Mouse (Mus musculus): ENCODE results near the gene Gss.

Gss gene

GRCm38 (mm10) chr2:155592137-155592853, at the start of gene Gss:
TSS of gene Gss (minus strand) at chr2:155592810.
- DNase-seq (ENCODE audit: low spot score), result peak; percentile 98

GRCm38 (mm10) chr2:155641540-155642472, 49.2 kb upstream of the Gss start:
- peak; percentile 24 for DNase-seq (ENCODE audit: low spot score)

GRCm38 (mm10) chr2:155640656-155641055, 48.0 kb upstream of the Gss start:
- DNase-seq (ENCODE audit: low spot score), result no peak

DNA sequence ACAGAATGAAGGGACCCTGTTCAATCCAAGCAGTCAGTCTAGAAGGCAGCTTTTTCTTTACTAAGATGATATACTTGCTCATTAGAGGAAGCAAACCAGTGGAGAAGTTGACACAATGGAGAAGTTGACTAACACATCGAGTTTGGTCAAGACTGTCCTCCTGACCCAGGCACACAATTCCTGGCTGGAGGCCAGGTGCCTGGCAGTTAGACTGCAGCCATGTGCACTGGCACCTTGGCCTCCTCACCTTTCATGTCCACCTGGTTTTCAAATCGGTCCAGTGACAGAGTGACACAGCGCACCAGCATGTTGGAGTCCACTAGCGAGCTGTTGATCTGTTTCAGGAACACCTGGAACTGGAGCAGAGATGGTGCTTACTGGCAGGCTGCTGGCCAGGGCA, 44.8 kb upstream of the Gss start:
- DNase-seq (ENCODE audit: low spot score), result no peak

- no peak for DNase-seq (ENCODE audit: low spot score)
These were observed 44.3 kb upstream of the Gss start for GRCm38 (mm10) chr2:155636881-155637280.

GRCm38 (mm10) chr2:155635961-155636360, 43.4 kb upstream of the Gss start:
- no peak for DNase-seq (ENCODE audit: low spot score)

DNA sequence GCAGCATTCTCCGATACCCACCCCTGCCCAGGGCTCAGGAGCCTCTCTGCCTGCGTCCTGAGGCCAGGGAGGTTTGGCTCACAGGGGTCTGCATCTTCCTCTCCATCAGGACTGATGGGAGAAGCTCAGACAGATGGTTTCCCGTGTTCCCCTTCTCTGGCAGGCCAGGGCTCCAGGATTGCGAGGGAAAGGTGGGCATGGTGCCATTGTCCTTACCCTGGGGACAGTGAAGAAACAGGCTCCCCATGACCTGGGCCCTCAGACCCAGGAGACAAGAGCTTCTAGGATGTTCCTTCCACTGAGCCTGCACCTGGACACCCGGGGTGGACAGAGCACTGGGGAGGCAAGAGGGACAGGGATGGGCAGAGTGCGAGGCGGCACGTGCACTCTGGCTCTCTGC, 42.0 kb upstream of the Gss start:
- DNase-seq (ENCODE audit: low spot score), result no peak

DNA sequence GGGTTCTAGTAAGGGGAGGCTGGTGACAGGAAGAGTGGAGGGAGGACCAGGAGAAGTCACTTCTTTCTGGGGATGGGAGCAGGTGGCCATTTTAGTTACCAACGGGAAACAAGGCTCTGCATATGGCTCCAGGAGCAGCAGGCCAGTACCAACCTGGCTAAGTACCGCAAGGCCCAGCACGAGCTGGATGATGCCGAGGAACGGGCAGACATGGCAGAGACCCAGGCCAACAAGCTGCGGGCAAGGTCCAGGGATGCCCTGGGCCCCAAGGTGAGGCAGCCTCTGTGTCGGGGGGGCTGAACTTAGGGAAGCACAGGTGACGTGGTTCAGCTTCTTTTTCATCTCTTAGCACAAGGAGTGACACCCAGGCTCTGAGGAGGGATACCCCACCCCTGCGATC, 41.1 kb upstream of the Gss start:
- DNase-seq (ENCODE audit: low spot score), result no peak

DNA sequence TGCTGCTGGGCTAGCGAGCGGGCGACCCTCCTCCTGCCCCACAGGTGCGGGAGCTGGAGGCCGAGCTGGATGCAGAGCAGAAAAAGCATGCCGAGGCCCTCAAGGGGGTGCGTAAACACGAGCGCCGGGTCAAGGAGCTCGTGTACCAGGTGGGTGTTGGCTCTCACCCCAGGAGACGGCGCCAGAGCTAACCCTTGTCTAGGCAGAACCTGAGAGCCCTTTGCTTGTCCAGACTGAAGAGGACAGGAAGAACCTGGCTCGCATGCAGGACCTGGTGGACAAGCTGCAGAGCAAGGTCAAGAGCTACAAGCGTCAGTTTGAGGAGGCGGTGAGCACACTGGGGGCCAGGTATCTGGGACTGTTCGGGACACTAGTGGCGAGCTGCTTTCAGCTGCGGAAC, 40.5 kb upstream of the Gss start:
- no peak for DNase-seq (ENCODE audit: low spot score)

DNA sequence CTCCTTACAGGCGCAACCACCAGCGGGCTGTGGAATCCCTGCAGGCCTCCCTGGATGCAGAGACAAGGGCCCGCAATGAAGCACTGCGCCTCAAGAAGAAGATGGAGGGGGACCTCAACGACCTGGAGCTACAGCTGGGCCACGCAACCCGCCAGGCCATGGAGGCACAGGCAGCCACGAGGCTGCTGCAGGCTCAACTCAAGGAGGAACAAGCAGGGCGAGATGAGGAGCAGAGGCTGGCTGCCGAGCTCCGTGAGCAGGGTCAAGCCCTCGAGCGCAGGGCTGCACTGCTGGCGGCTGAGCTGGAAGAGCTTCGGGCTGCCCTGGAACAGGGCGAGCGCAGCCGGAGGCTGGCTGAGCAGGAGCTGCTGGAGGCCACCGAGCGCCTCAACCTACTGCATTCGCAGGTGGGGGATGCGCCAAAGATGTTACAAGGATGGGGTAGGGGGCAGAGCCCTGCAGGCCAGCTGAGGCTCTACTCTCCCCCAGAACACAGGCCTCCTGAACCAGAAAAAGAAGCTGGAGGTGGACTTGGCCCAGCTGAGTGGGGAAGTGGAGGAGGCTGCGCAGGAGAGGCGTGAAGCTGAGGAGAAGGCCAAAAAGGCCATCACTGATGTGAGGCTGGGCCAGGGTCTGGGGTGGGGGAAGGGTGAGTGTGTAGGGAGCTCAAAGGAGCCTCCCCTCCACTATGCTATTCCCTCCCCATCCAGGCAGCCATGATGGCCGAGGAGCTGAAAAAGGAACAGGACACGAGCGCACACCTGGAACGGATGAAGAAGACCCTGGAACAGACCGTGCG, 39.7 kb upstream of the Gss start:
- DNase-seq (ENCODE audit: low spot score), result no peak

GRCm38 (mm10) chr2:155630590-155631416, 38.2 kb upstream of the Gss start:
- peak; percentile 65 for DNase-seq (ENCODE audit: low spot score)

- peak; percentile 30 for DNase-seq (ENCODE audit: low spot score)
These were observed 37.5 kb upstream of the Gss start for GRCm38 (mm10) chr2:155630153-155630552.

- DNase-seq (ENCODE audit: low spot score), result peak; percentile 74
These were observed 36.6 kb upstream of the Gss start for GRCm38 (mm10) chr2:155629231-155629661.

GRCm38 (mm10) chr2:155628519-155628918, 35.9 kb upstream of the Gss start:
- no peak for DNase-seq (ENCODE audit: low spot score)

GRCm38 (mm10) chr2:155628112-155628511, 35.5 kb upstream of the Gss start:
- no peak for DNase-seq (ENCODE audit: low spot score)

GRCm38 (mm10) chr2:155627030-155627738, 34.6 kb upstream of the Gss start:
- peak; percentile 87 for DNase-seq (ENCODE audit: low spot score)

DNA sequence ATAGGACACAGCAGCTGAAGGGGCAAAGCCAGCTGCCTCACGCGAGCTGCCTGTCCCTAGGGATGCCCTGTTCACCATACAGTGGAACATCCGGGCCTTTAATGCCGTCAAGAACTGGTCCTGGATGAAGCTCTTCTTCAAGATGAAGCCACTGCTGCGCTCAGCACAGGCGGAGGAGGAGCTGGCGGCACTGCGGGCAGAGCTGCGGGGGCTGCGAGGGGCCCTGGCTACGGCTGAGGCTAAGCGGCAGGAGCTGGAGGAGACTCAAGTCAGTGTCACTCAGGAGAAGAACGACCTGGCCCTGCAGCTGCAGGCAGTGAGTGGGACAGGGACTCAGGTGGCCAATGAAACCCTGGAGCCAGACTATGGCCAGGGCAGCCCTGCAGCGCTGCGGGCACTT, 33.7 kb upstream of the Gss start:
- DNase-seq (ENCODE audit: low spot score), result no peak

GRCm38 (mm10) chr2:155624730-155625129, 32.1 kb upstream of the Gss start:
- DNase-seq (ENCODE audit: low spot score), result peak; percentile 55

- no peak for DNase-seq (ENCODE audit: low spot score)
These were observed 31.4 kb upstream of the Gss start for GRCm38 (mm10) chr2:155623996-155624395.

- DNase-seq (ENCODE audit: low spot score), result no peak
These were observed 30.0 kb upstream of the Gss start for GRCm38 (mm10) chr2:155622606-155623005.

- peak; percentile 92 for DNase-seq (ENCODE audit: low spot score)
These were observed 27.2 kb upstream of the Gss start for GRCm38 (mm10) chr2:155619817-155620216.
